Mouse (Mus musculus) G1E (cell line): Measurements from ENCODE around the gene Gm49380. TPM values are rescaled to one million over a fixed set of nuclear protein-coding genes. Genes with fewer than 3 reads are reported as not detected.
A peak's percentile ranks its signal among the peaks of the same experiment; 100 is the strongest.

ENCODE experiments used
- ATAC-seq: 2 replicates; pipeline ENCODE4 v1.8.0; 2016; ENCODE audit warnings: mild to moderate bottlenecking; ENCODE audit not compliant: insufficient number of reproducible peaks, poor library complexity, low FRiP score, severe bottlenecking; ENCODE audit errors: extremely low read depth
- DNase-seq: peaks from one replicate; pipeline ENCODE4 v3.0.0; 2012; ENCODE audit warnings: low spot score
- H3K27me3 ChIP-seq: 2 replicates; pipeline ENCODE4 v1.6.1; 2012; ENCODE audit warnings: mild to moderate bottlenecking, low read length, inconsistent platforms; ENCODE audit not compliant: insufficient read depth
- H3K36me3 ChIP-seq: replicated peaks from 2 replicates; pipeline ENCODE3; 2012; ENCODE audit warnings: mild to moderate bottlenecking, inconsistent platforms
- H3K4me1 ChIP-seq: 2 replicates; pipeline ENCODE4 v1.6.1; 2012; ENCODE audit warnings: low read depth, low read length, inconsistent platforms, mixed read lengths; ENCODE audit not compliant: insufficient read depth
- H3K4me3 ChIP-seq: 2 replicates; pipeline ENCODE4 v1.5.1; 2012; ENCODE audit warnings: low read depth, mild to moderate bottlenecking, inconsistent platforms, low read length, moderate library complexity, mixed read lengths
- H3K9me3 ChIP-seq: replicated peaks from 2 replicates; pipeline ENCODE4 v1.6.1; 2012; ENCODE audit warnings: inconsistent platforms
- CTCF ChIP-seq: IDR thresholded peaks from 2 replicates; pipeline ENCODE4 v1.5.1; 2012; ENCODE audit warnings: low read depth, low read length, inconsistent platforms, mixed read lengths
- GATA1 ChIP-seq: IDR thresholded peaks from 2 replicates; pipeline ENCODE4 v1.6.1; 2012; ENCODE audit warnings: borderline replicate concordance, low read length, inconsistent platforms, mixed read lengths
- GATA2 ChIP-seq: IDR thresholded peaks from 2 replicates; pipeline ENCODE4 v1.6.1; 2012; ENCODE audit warnings: low read depth, low read length, inconsistent platforms, borderline replicate concordance
- POLR2AphosphoS5 ChIP-seq: IDR thresholded peaks from 2 replicates; pipeline ENCODE4 v1.6.1; 2012; ENCODE audit warnings: low read depth, low read length, inconsistent platforms; ENCODE audit not compliant: insufficient replicate concordance
- TAL1 ChIP-seq: conservative IDR thresholded peaks from 2 replicates; pipeline ENCODE4 v1.6.1; 2012; ENCODE audit warnings: low read depth, low read length, inconsistent platforms, mixed read lengths
- polyA plus RNA-seq: library from polyadenylated mRNA; stranded (reverse); fragments of >175 nt; gene quantifications from 2 replicates; pipeline ENCODE4 v1.2.3, GENCODE M21; 2012
- total RNA-seq, 2 experiments: library from RNA; stranded (forward) in 1 of 2; stranded (reverse) in 1 of 2; fragments of 200-1000 nt in 1 of 2; fragments of >200 nt in 1 of 2; fragmentation: Nextera tagmentation in 1 of 2; gene quantifications; 2 replicates each; pipeline ENCODE4 v1.2.3; 2014 to 2017

Gm49380 gene
- total and polyA plus RNA-seq, 3 experiments: 0.27 TPM; not detected in 2

GRCm38 (mm10) chr9:44094737-44095136, 18.6 kb downstream of the Gm49380 start:
- Histone ChIP-seq H3K9me3 (no peaks in the 10 kb centered on the region), H3K36me3 (peaks cover 59% of the 10 kb centered on the region), H3K4me1 (peaks cover 17% of the 10 kb centered on the region), H3K27me3 (no peaks in the 10 kb centered on the region), H3K4me3 (no peak overlapping the region)
- ATAC-seq (no peak), DNase-seq (no peak)
- TF ChIP-seq POLR2AphosphoS5 (no peak), TAL1 (no peak), CTCF (no peak), GATA1 (no peak), GATA2 (no peak)

DNA sequence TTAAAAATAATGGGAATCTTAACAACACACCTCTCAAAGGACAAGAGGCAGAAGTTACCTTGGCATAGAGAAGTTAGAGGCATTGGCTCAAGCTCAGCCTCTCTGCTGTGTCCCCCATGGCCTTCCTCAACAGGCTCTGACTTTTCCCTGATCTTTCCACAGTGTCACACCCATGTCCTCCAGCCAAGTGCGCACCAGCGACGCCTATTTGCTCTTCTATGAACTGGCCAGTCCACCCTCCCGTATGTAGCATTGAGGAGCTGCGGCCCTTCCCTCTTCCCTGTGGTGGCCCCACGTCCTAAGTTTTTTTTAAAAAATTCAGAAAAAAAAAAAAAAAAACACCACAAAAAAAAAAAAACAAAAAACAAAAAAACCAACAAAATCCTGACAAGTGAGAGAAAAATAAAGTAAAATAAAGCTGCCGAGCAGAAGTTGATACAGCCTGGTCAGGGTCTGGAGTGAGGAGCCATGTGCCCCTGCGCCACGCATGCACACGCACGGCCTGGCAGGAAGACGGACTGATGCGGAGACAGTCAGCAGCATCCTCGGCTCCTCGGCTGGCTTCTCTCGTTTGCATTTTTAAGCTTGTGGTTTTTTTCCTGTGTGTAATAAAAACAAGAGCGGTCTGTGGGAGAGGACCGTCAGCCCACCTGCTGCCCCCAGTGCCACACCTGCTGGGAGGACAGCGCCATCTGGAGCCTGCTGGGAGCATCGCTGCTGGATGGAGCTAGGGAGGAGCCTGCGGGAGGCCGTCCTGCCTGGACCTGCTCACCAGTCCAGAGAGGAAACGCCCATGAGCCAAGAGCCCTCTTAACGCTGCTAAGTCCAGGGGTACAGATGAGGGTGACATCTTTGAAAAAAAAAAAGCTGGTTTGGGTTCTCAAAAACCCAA, 19.4 kb downstream of the Gm49380 start:
- no peak for ATAC-seq

DNA sequence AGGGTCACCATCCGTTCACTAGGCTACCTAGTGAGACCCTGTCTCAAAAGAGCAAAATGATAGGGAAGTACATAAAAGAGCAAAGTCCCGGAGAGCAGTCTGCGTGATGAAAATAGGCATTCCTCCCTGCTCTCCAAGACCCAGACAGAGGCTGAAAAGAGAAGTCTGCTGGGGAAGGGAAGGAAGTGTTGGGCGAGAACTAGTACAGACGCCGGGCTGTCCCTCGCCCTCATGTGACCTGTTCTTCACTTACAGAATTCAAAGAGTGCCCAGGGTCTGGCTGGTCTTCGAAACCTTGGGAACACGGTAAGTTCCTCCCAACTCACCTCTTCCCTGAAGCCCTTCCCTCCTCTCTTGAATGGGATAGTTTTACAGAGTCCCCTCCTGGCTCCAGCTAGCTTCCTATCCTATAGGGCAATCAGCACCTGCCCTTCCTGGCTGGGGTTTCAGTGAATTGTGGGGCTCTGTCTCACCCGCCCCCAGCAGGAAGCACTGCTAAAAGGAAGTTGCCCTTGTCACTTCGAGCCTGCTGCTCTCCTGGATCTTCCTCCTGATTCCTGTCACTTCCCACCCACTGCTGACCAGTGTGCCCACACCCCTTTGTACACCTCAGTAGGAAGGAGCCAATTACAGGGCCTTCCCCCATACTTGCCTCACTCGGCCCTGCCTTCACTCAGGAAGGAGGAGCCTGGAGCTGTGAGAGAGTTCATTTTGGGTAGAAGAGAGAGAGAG, 24.3 kb downstream of the Gm49380 start:
- DNase-seq: peak; percentile 44
- Histone ChIP-seq H3K9me3 (no peaks in the 10 kb centered on the region), H3K4me1 (peaks cover 44% of the 10 kb centered on the region), H3K36me3 (peaks cover 35% of the 10 kb centered on the region), H3K27me3 (peaks cover 20% of the 10 kb centered on the region), H3K4me3 (no peak overlapping the region)
- TF ChIP-seq POLR2AphosphoS5: no peak
- ATAC-seq: peak; percentile 79

More for the DNA sequence above, 19.4 kb downstream of the Gm49380 start:
- H3K4me3 ChIP-seq: no peak overlapping the region
- H3K27me3 ChIP-seq: peaks cover 3% of the 10 kb centered on the region; the same call in 1 of the 2 replicates
- H3K9me3 ChIP-seq: no peaks in the 10 kb centered on the region
- peaks cover 59% of the 10 kb centered on the region for H3K36me3 ChIP-seq
- H3K4me1 ChIP-seq: peaks cover 26% of the 10 kb centered on the region
- no peak for DNase-seq
- TF ChIP-seq CTCF (no peak; the same call in 1 of the 2 replicates), GATA2 (no peak), GATA1 (no peak), TAL1 (no peak), POLR2AphosphoS5 (no peak)

GRCm38 (mm10) chr9:44087761-44088455, 25.4 kb downstream of the Gm49380 start:
- H3K27me3 ChIP-seq: peaks cover 27% of the 10 kb centered on the region

GRCm38 (mm10) chr9:44086960-44087359, 26.3 kb downstream of the Gm49380 start:
- no peak for DNase-seq
- H3K36me3 ChIP-seq: peaks cover 17% of the 10 kb centered on the region
- H3K4me1 ChIP-seq: peaks cover 46% of the 10 kb centered on the region
- no peaks in the 10 kb centered on the region for H3K9me3 ChIP-seq
- no peak for ATAC-seq
- H3K4me3 ChIP-seq: no peak overlapping the region
- H3K27me3 ChIP-seq: peaks cover 27% of the 10 kb centered on the region
- no peak for TF ChIP-seq GATA1
- TF ChIP-seq TAL1: no peak
- TF ChIP-seq CTCF: no peak
- no peak for TF ChIP-seq GATA2
- no peak for TF ChIP-seq POLR2AphosphoS5

More at GRCm38 (mm10) chr9:44087761-44088455, 25.4 kb downstream of the Gm49380 start:
- DNase-seq (no peak), ATAC-seq (no peak)
- Histone ChIP-seq H3K4me3 (no peak overlapping the region), H3K36me3 (peaks cover 27% of the 10 kb centered on the region), H3K4me1 (peaks cover 46% of the 10 kb centered on the region), H3K9me3 (no peaks in the 10 kb centered on the region)
- TF ChIP-seq GATA2 (no peak), POLR2AphosphoS5 (no peak), CTCF (no peak), GATA1 (no peak), TAL1 (no peak)
